Comparison of ENCODE assay signal across 32 mouse cellular contexts in the genomic region with DNA sequence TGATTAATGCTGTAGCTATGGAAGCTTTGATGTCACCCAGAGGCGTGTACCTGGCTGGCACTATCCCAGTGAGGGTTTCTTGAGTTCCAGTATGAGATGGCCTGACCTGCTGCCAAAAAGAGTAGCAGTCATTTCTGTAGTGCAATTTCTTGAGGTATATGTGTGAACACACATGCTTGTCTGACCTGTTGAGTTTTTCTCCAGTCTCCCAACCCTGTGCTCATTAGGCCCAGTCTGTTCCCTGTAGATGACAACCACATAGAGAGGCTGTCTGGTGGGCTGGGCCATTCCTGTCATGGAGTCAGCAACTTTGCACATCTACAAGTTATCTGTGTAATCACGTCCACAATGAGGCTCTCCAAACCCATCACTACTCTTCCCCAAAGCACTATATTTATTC.
"Had no signal": no experiment of that assay in that cellular context is flagged by ENCODE, and none has a peak within 500 bp of the region (broad histone marks: within the 10 kb centered on the region; RNA-seq: fewer than 3 reads in every experiment).

No protein-coding gene starts in this region.

- H3K4me3 ChIP-seq: heart, embryonic 10.5 days; heart, embryonic 12.5 days; heart, embryonic 13.5 days; heart, embryonic 15.5 days; hindbrain, embryonic 10.5 days; hindbrain, embryonic 12.5 days; hindbrain, embryonic 13.5 days; hindbrain, embryonic 15.5 days; intestine, embryonic 15.5 days; kidney, embryonic 15.5 days; layer of hippocampus, adult 2 months; left cerebral cortex, adult 2 months had no signal

- H3K9ac ChIP-seq: heart, embryonic 12.5 days; heart, embryonic 13.5 days; heart, embryonic 15.5 days; hindbrain, embryonic 12.5 days; hindbrain, embryonic 13.5 days; hindbrain, embryonic 14.5 days; hindbrain, embryonic 15.5 days; intestine, embryonic 15.5 days; kidney, embryonic 15.5 days had no signal

- H3K27me3 ChIP-seq: heart, embryonic 12.5 days; heart, embryonic 13.5 days; heart, embryonic 15.5 days; hindbrain, embryonic 12.5 days; hindbrain, embryonic 13.5 days; hindbrain, embryonic 15.5 days; intestine, embryonic 15.5 days; kidney, embryonic 15.5 days had no signal

- H3K4me2 ChIP-seq: heart, embryonic 11.5 days; heart, embryonic 12.5 days; heart, embryonic 13.5 days; heart, embryonic 15.5 days; hindbrain, embryonic 12.5 days; hindbrain, embryonic 13.5 days; hindbrain, embryonic 14.5 days; hindbrain, embryonic 15.5 days; intestine, embryonic 15.5 days; kidney, embryonic 15.5 days had no signal

- H3K9me3 ChIP-seq: heart, embryonic 10.5 days; heart, embryonic 12.5 days; heart, embryonic 13.5 days; heart, embryonic 15.5 days; hindbrain, embryonic 10.5 days; hindbrain, embryonic 12.5 days; hindbrain, embryonic 13.5 days; hindbrain, embryonic 15.5 days; intestine, embryonic 15.5 days; kidney, embryonic 15.5 days had no signal

- H3K27ac ChIP-seq: heart, embryonic 10.5 days; heart, embryonic 13.5 days; heart, embryonic 15.5 days; hindbrain, embryonic 10.5 days; hindbrain, embryonic 12.5 days; hindbrain, embryonic 13.5 days; hindbrain, embryonic 14.5 days; hindbrain, embryonic 15.5 days; hindbrain, postnatal 0 days; intestine, embryonic 15.5 days; kidney, embryonic 15.5 days; kidney, postnatal 0 days; layer of hippocampus, adult 2 months; left cerebral cortex, adult 2 months had no signal

- DNase-seq: heart, postnatal 10 days; heart, postnatal 14 days; heart, postnatal 36 days; heart, postnatal 4 days; kidney, adult 11 months; kidney, adult 18-20 months; kidney, adult 2 months; kidney, adult 8-10 months; kidney, adult 9 months; kidney, postnatal 10 days; kidney, postnatal 14 days; kidney, postnatal 25 days; kidney, postnatal 36 days; kidney, postnatal 4 days; layer of hippocampus, adult 9-11 months; layer of hippocampus, postnatal 36 days had no signal

- H3K4me1 ChIP-seq: hindbrain, embryonic 12.5 days; hindbrain, embryonic 13.5 days; hindbrain, embryonic 15.5 days; intestine, embryonic 15.5 days; kidney, embryonic 15.5 days had no signal
